ENCODE assay signal across 8 mouse cellular contexts in genomic region chr10:121587371-121587840, GRCm38 (mm10). TPM values are rescaled to one million over a fixed set of nuclear protein-coding genes. Genes with fewer than 3 reads are reported as not detected.
DNase-seq lines count a peak whose midpoint lies in the region; ATAC-seq and TF ChIP-seq lines count a peak whose summit lies in the region.

No protein-coding gene starts in this region.

- peaks cover 9% of the 10 kb centered on the region; the same call in 1 of the 2 replicates for H3K4me1 ChIP-seq in kidney, embryonic 14.5 days (ENCODE audit: control insufficient read depth, insufficient read depth, low read length)
- H3K4me1 ChIP-seq in midbrain, postnatal 0 days (ENCODE audit: insufficient read depth, low read length), result peaks cover 11% of the 10 kb centered on the region; the same call in 1 of the 2 replicates
- peaks cover 3% of the 10 kb centered on the region; the same call in 1 of the 2 replicates for H3K4me1 ChIP-seq in cerebellum, adult 2 months (ENCODE audit: control insufficient read depth, insufficient read depth, low read length)

- no peak overlapping the region; the same call in 1 of the 2 replicates for H3K27ac ChIP-seq in kidney, embryonic 14.5 days (ENCODE audit: low read depth, low read length)
- peak overlapping the region; percentile 75; the same call in 1 of the 2 replicates for H3K27ac ChIP-seq in midbrain, postnatal 0 days (ENCODE audit: low read depth, low read length)
- H3K27ac ChIP-seq in cerebellum, adult 2 months (ENCODE audit: insufficient read depth, low read length), result no peak overlapping the region

- peaks cover 30% of the 10 kb centered on the region for H3K36me3 ChIP-seq in kidney, embryonic 14.5 days (ENCODE audit: control insufficient read depth, insufficient read depth, low read length)
- H3K36me3 ChIP-seq in midbrain, postnatal 0 days (ENCODE audit: insufficient read depth, low read length), result peaks cover 25% of the 10 kb centered on the region

- TF ChIP-seq CTCF in midbrain, postnatal 0 days (IDR thresholded peaks at IDR 0.05), result no peak
- no peak for TF ChIP-seq CTCF in cerebellum, adult 2 months (IDR thresholded peaks at IDR 0.05; ENCODE audit: borderline replicate concordance, insufficient read depth, low read depth, low read length)

- no peak for DNase-seq in kidney, postnatal 25 days
- DNase-seq in c-Kit-positive CD71-positive TER-119-negative erythroid progenitor cells, embryonic 14.5 days (ENCODE audit: low read depth), result peak; percentile 16
- DNase-seq in induced T-regulatory cell, adult 2 months (ENCODE audit: low read depth), result peak; percentile 68
- DNase-seq in midbrain, postnatal 0 days (ENCODE audit: low spot score), result no peak
- no peak for DNase-seq in embryo, embryonic 11 days
- DNase-seq in cerebellum, adult 2 months, result no peak
- no peak for DNase-seq in adrenal gland, adult 8-10 months

- H3K27me3 ChIP-seq in kidney, embryonic 14.5 days (ENCODE audit: control insufficient read depth, insufficient read depth, low read length), result no peaks in the 10 kb centered on the region
- no peaks in the 10 kb centered on the region for H3K27me3 ChIP-seq in midbrain, postnatal 0 days (ENCODE audit: insufficient read depth, low read length)
- no peaks in the 10 kb centered on the region for H3K27me3 ChIP-seq in cerebellum, adult 2 months (ENCODE audit: control insufficient read depth, insufficient read depth, low read length)

- WGBS in kidney, embryonic 14.5 days, result 61% methylated on average over 6 of the region's 6 CpGs
- WGBS in midbrain, postnatal 0 days, result 65% methylated on average over 6 of the region's 6 CpGs
- 56% methylated on average over 6 of the region's 6 CpGs for WGBS in cerebellum, adult 2 months

- no peaks in the 10 kb centered on the region for H3K9me3 ChIP-seq in kidney, embryonic 14.5 days (ENCODE audit: control insufficient read depth, low read length)
- no peaks in the 10 kb centered on the region for H3K9me3 ChIP-seq in midbrain, postnatal 0 days (ENCODE audit: low read length)

- no peak for ATAC-seq in kidney, embryonic 14.5 days (ENCODE audit: low FRiP score, low TSS enrichment)
- ATAC-seq in midbrain, postnatal 0 days (ENCODE audit: low FRiP score), result no peak

- H3K4me2 ChIP-seq in kidney, embryonic 14.5 days (replicated peaks; ENCODE audit: low read depth, low read length), result peak overlapping the region; percentile 57
- H3K4me2 ChIP-seq in midbrain, postnatal 0 days (ENCODE audit: low read depth, low read length, poor library complexity, severe bottlenecking), result peak overlapping the region; percentile 75

- no peak for TF ChIP-seq POLR2A in cerebellum, adult 2 months (IDR thresholded peaks at IDR 0.05; ENCODE audit: borderline replicate concordance, insufficient read depth, low read length)

- peak overlapping the region; percentile 85 for H3K4me3 ChIP-seq in kidney, embryonic 14.5 days (ENCODE audit: low read length)
- H3K4me3 ChIP-seq in midbrain, postnatal 0 days (ENCODE audit: low read depth, low read length), result peak overlapping the region; percentile 89
- H3K4me3 ChIP-seq in cerebellum, adult 2 months (replicated peaks; ENCODE audit: insufficient read depth, low read depth, low read length), result no peak overlapping the region

- peak overlapping the region; percentile 92 for H3K9ac ChIP-seq in kidney, embryonic 14.5 days (ENCODE audit: low read depth, low read length)
- H3K9ac ChIP-seq in midbrain, postnatal 0 days (replicated peaks; ENCODE audit: low read length, poor library complexity, severe bottlenecking), result no peak overlapping the region

RNA-seq across cellular contexts. Expression of gene Tbk1, which starts 0.8 kb away (rescaled TPM):
- 21.2 and 37.5 TPM in 2 replicates for polyA plus RNA-seq in kidney, embryonic 14.5 days (2014; fragmentation: Nextera tagmentation; extraction: Ambion mirVana)
- total RNA-seq in midbrain, postnatal 0 days (2014; rRNA removed), result 16.5 and 29.2 TPM in 2 replicates
- 24.5 and 24.8 TPM in 2 replicates for polyA plus RNA-seq in midbrain, postnatal 0 days (2015; fragmentation: Nextera tagmentation; extraction: Ambion mirVana)
- 42.1 and 44.8 TPM in 2 replicates for polyA plus RNA-seq in cerebellum, adult 2 months (2012; rRNA removed)
- total RNA-seq in adrenal gland, adult 8-10 months (2022), result 10 to 100 TPM; 39.5 to 57.7 (median 47.9) TPM

RNA-seq across cellular contexts. Expression of gene Xpot, which starts 38.7 kb away (rescaled TPM):
- 34.9 and 63.6 TPM in 2 replicates for polyA plus RNA-seq in kidney, embryonic 14.5 days (2014; fragmentation: Nextera tagmentation; extraction: Ambion mirVana)
- 101 and 111 TPM in 2 replicates for total RNA-seq in midbrain, postnatal 0 days (2014; rRNA removed)
- polyA plus RNA-seq in midbrain, postnatal 0 days (2015; fragmentation: Nextera tagmentation; extraction: Ambion mirVana), result 26.0 and 26.6 TPM in 2 replicates
- 64.9 and 68.8 TPM in 2 replicates for polyA plus RNA-seq in cerebellum, adult 2 months (2012; rRNA removed)
- 10 to 100 TPM; 57.5 to 79.4 (median 65.6) TPM for total RNA-seq in adrenal gland, adult 8-10 months (2022)

RNA-seq across cellular contexts. Expression of gene D930020B18Rik, which starts 54.0 kb away (rescaled TPM):
- polyA plus RNA-seq in kidney, embryonic 14.5 days (2014; fragmentation: Nextera tagmentation; extraction: Ambion mirVana), result 0.20 and 0.50 TPM in 2 replicates
- total RNA-seq in midbrain, postnatal 0 days (2014; rRNA removed), result 0.44 and 0.61 TPM in 2 replicates
- polyA plus RNA-seq in midbrain, postnatal 0 days (2015; fragmentation: Nextera tagmentation; extraction: Ambion mirVana), result 0.42 and 0.43 TPM in 2 replicates
- 0.67 and 0.87 TPM in 2 replicates for polyA plus RNA-seq in cerebellum, adult 2 months (2012; rRNA removed)
- not detected for total RNA-seq in adrenal gland, adult 8-10 months (2022)

Comparison
In these comparisons a context has a peak if more than half of its experiments do, and no peak if none do; other contexts are left out.
1. DNase-seq: peak in c-Kit-positive CD71-positive TER-119-negative erythroid progenitor cells, embryonic 14.5 days (single experiment) and induced T-regulatory cell, adult 2 months (single experiment); none in kidney, postnatal 25 days (0 of 2), midbrain, postnatal 0 days (single experiment), embryo, embryonic 11 days (single experiment), cerebellum, adult 2 months (0 of 2) and adrenal gland, adult 8-10 months (single experiment).